Mouse (Mus musculus) midbrain, embryonic 11.5 days (tissue): ENCODE data around the gene Tbp. TPM values are rescaled to one million over a fixed set of nuclear protein-coding genes. Genes with fewer than 3 reads are reported as not detected.
"Not testable (repeated sequence)": the region's sequence is repeated elsewhere in the genome, so short reads cannot be mapped to it uniquely, and the experiment has no call there.

Experiments used
- ATAC-seq: fragments of 200-750 bp; cut with Nextera tagmentation; 2 replicates; pipeline ENCODE4 v1.8.0; 2017; ENCODE audit warnings: moderate TSS enrichment, moderate library complexity; ENCODE audit not compliant: low FRiP score
- DNase-seq: peaks from one replicate; pipeline ENCODE4 v3.0.0; 2015; ENCODE audit warnings: low spot score; ENCODE audit errors: missing footprints
- H3K27ac ChIP-seq: fragments of 300-500 bp; sonication (generic); 2 replicates; pipeline ENCODE4 v1.5.1; 2014; ENCODE audit warnings: low read depth, low read length
- H3K27me3 ChIP-seq: fragments of 300-500 bp; sonication (generic); 2 replicates; pipeline ENCODE4 v1.6.1; 2014; ENCODE audit warnings: mild to moderate bottlenecking, low read length, moderate library complexity, mixed read lengths; ENCODE audit not compliant: control insufficient read depth, insufficient read depth
- H3K36me3 ChIP-seq: fragments of 300-500 bp; sonication (generic); 2 replicates; pipeline ENCODE4 v1.6.1; 2014; ENCODE audit warnings: mild to moderate bottlenecking, low read length, moderate library complexity, mixed read lengths; ENCODE audit not compliant: control insufficient read depth, insufficient read depth
- H3K4me1 ChIP-seq: fragments of 300-500 bp; sonication (generic); 2 replicates; pipeline ENCODE4 v1.6.1; 2014; ENCODE audit warnings: low read length; ENCODE audit not compliant: control insufficient read depth, insufficient read depth
- H3K4me2 ChIP-seq: fragments of 300-500 bp; sonication (generic); 2 replicates; pipeline ENCODE4 v1.6.1; 2014; ENCODE audit warnings: mild to moderate bottlenecking, moderate library complexity
- H3K4me3 ChIP-seq: fragments of 300-500 bp; sonication (generic); 2 replicates; pipeline ENCODE4 v1.5.1; 2014; ENCODE audit warnings: low read depth, low read length
- H3K9ac ChIP-seq: fragments of 300-500 bp; sonication (generic); 2 replicates; pipeline ENCODE4 v1.6.1; 2014; ENCODE audit warnings: low read length
- H3K9me3 ChIP-seq: fragments of 300-500 bp; sonication (generic); 2 replicates; pipeline ENCODE4 v1.6.1; 2016; ENCODE audit warnings: low read length; ENCODE audit not compliant: control insufficient read depth
- WGBS: fragments of 180-500 bp; shearing (Covaris S2); extraction: QIAGEN DNeasy Blood & Tissue Kit; methylation state at CpG from one replicate; pipeline ENCODE4 v1.1.7; 2014; 5-methylcytosine and 5-hydroxymethylcytosine counted together
- polyA plus RNA-seq: library from polyadenylated mRNA; unstranded; fragments of >200 nt; fragmentation: Nextera tagmentation; extraction: Ambion mirVana; gene quantifications from 2 replicates; pipeline ENCODE4 v1.2.1, GENCODE M21; 2014

Tbp gene
- polyA plus RNA-seq, 1 experiment from 2014 or later, result 85.5 TPM

- H3K4me3 ChIP-seq, result no peak overlapping the region
- no peak overlapping the region for H3K27ac ChIP-seq
- no peak overlapping the region for H3K9ac ChIP-seq
- 86% methylated on average over 2 of the region's 2 CpGs for WGBS
- H3K36me3 ChIP-seq, result 0 out of 2 replicates have a peak, but pooled peaks cover 2% of the 10 kb centered on the region
- H3K27me3 ChIP-seq, result no peaks in the 10 kb centered on the region
- no peak overlapping the region for H3K4me2 ChIP-seq
- DNase-seq (no peak), ATAC-seq (no peak)
- peaks cover 5% of the 10 kb centered on the region; the same call in 1 of the 2 replicates for H3K4me1 ChIP-seq
- H3K9me3 ChIP-seq, result no peaks in the 10 kb centered on the region
These were observed 29.2 kb downstream of the Tbp start for GRCm38 (mm10) chr17:15528887-15529286.

GRCm38 (mm10) chr17:15530141-15530540, 30.5 kb downstream of the Tbp start:
- DNase-seq, result peak; percentile 85
- Histone ChIP-seq H3K4me2 (no peak overlapping the region), H3K27ac (no peak overlapping the region), H3K4me3 (no peak overlapping the region), H3K36me3 (no peaks in the 10 kb centered on the region), H3K9me3 (no peaks in the 10 kb centered on the region), H3K9ac (no peak overlapping the region), H3K27me3 (peaks cover 2% of the 10 kb centered on the region; the same call in 1 of the 2 replicates), H3K4me1 (peaks cover 5% of the 10 kb centered on the region; the same call in 1 of the 2 replicates)
- 4% methylated on average over 5 of the region's 5 CpGs for WGBS
- ATAC-seq, result no peak

- Histone ChIP-seq H3K9me3 (no peaks in the 10 kb centered on the region), H3K4me2 (no peak overlapping the region), H3K27me3 (peaks cover 9% of the 10 kb centered on the region), H3K4me1 (no peaks in the 10 kb centered on the region), H3K36me3 (no peaks in the 10 kb centered on the region), H3K9ac (no peak overlapping the region), H3K27ac (no peak overlapping the region), H3K4me3 (no peak overlapping the region)
- no peak for ATAC-seq
- WGBS, result 71% methylated on average over 11 of the region's 11 CpGs
- DNase-seq, result no peak
These were observed 35.6 kb downstream of the Tbp start for GRCm38 (mm10) chr17:15535162-15535800.

GRCm38 (mm10) chr17:15535943-15536342, 36.3 kb downstream of the Tbp start:
- Histone ChIP-seq H3K9ac (peak overlapping the region; percentile 67; the same call in 1 of the 2 replicates), H3K9me3 (no peaks in the 10 kb centered on the region), H3K4me2 (peak overlapping the region; percentile 86), H3K4me1 (no peaks in the 10 kb centered on the region), H3K27me3 (peaks cover 9% of the 10 kb centered on the region), H3K36me3 (no peaks in the 10 kb centered on the region), H3K27ac (no peak overlapping the region), H3K4me3 (peak overlapping the region; percentile 46)
- ATAC-seq (no peak), DNase-seq (peak; percentile 90)
- 17% methylated on average over 8 of the region's 8 CpGs for WGBS

DNA sequence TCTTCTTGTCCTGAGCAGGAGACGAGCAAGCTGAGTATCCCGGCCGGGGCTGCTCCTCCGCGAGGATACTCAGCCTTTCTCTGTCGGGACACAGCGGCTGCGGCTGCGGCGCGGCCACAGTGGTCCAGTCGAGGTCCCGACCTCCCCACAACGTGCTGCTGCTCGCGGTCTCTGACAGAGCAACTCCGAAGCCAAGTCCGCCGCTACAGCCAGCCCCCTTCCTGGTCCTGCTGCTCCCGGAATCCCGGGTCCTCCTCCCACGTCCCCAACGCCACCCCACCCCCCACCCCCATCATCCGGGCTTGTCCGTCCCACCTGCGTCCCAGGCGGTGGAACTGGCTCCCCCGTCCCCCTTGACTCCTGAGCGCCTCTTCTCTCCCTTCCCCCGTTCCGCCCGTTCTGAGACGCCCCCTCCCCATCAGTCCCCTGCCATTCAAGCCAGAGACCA, 36.8 kb downstream of the Tbp start:
- ATAC-seq (peak; percentile 85; the same call in 1 of the 2 replicates), DNase-seq (peak; percentile 91)
- peak overlapping the region; percentile 67 for H3K9ac ChIP-seq
- no peaks in the 10 kb centered on the region for H3K9me3 ChIP-seq
- peak overlapping the region; percentile 46 for H3K4me3 ChIP-seq
- H3K27me3 ChIP-seq, result peaks cover 9% of the 10 kb centered on the region
- H3K4me2 ChIP-seq, result peak overlapping the region; percentile 86
- H3K36me3 ChIP-seq, result no peaks in the 10 kb centered on the region
- H3K4me1 ChIP-seq, result no peaks in the 10 kb centered on the region
- WGBS, result 0% methylated on average over 27 of the region's 33 CpGs
- no peak overlapping the region for H3K27ac ChIP-seq

DNA sequence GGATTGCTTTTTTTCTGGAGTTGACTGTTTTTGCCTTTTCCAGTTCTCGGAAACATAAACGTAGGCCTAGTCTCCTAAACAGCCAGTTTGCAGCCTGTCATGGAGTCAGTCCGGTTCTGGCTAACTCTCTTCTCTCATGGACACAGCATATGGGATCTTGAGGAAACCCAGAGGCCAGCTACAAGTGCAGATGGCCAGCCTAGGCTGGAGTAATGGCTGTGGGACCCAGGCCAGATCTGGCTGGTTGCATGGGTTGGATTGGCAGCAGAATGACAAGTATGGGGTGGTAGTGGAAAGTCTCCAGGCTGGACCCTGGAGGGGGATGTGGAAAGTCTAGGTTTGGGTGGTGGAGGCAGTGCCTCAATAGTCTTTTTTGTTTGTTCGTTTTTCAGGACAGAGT, 40.6 kb downstream of the Tbp start:
- no peak overlapping the region for H3K4me3 ChIP-seq
- H3K9ac ChIP-seq, result no peak overlapping the region
- H3K36me3 ChIP-seq, result no peaks in the 10 kb centered on the region
- ATAC-seq, result no peak
- H3K27ac ChIP-seq, result no peak overlapping the region
- no peak overlapping the region for H3K4me2 ChIP-seq
- DNase-seq, result no peak
- WGBS, result 80% methylated on average over 4 of the region's 4 CpGs
- H3K9me3 ChIP-seq, result no peaks in the 10 kb centered on the region
- no peaks in the 10 kb centered on the region for H3K4me1 ChIP-seq
- peaks cover 5% of the 10 kb centered on the region for H3K27me3 ChIP-seq

DNA sequence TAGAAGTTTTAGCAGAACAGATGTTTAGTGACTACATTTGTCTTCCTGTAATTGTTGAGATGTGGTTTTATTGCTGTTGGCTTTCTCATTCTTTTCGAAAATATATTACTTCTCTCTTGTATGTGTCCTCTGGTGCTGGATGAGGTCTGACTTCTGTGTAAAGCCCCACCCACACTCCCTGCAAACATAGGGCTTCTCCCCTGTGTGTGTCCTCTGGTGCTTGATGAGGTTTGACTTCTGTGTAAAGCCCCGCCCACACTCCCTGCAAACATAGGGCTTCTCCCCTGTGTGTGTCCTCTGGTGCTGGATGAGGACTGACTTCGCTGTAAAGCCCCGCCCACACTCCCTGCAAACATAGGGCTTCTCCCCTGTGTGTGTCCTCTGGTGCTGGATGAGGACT, 44.2 kb downstream of the Tbp start:
- H3K4me1 ChIP-seq, H3K9me3 ChIP-seq, H3K9ac ChIP-seq, DNase-seq, H3K4me3 ChIP-seq, H3K36me3 ChIP-seq, H3K4me2 ChIP-seq, ATAC-seq, H3K27ac ChIP-seq, H3K27me3 ChIP-seq: not testable (repeated sequence)
- 57% methylated on average over 4 of the region's 4 CpGs for WGBS

DNA sequence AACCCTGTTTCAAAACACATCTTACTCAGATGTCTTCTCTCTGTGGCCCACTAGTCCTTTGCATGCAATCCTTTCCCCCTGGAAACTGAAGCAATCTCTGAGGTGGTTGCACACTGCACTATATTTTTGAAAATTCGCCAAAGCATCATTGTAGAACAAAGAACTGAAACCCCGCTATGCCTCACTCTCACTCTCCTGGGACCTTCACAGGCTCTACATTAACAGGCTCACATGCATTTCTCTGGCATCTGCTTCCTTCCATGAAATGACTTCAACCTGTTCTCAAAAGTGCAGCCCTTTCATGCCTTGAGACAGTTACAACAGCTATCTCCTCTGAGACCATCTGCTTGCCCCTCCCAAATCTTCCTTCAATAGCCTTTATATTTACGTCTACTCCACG, 46.8 kb downstream of the Tbp start:
- Histone ChIP-seq H3K9ac (no peak overlapping the region), H3K27ac (no peak overlapping the region), H3K27me3 (no peaks in the 10 kb centered on the region), H3K4me3 (no peak overlapping the region), H3K36me3 (no peaks in the 10 kb centered on the region), H3K9me3 (no peaks in the 10 kb centered on the region), H3K4me1 (no peaks in the 10 kb centered on the region), H3K4me2 (no peak overlapping the region)
- DNase-seq, result no peak
- no peak for ATAC-seq
- WGBS, result 79% methylated on average over 4 of the region's 4 CpGs

GRCm38 (mm10) chr17:15549713-15550112, 50.0 kb downstream of the Tbp start:
- no peak overlapping the region for H3K9ac ChIP-seq
- no peaks in the 10 kb centered on the region for H3K9me3 ChIP-seq
- no peaks in the 10 kb centered on the region for H3K36me3 ChIP-seq
- no peak overlapping the region for H3K27ac ChIP-seq
- H3K27me3 ChIP-seq, result no peaks in the 10 kb centered on the region
- no peak overlapping the region for H3K4me2 ChIP-seq
- ATAC-seq, result no peak
- DNase-seq, result no peak
- WGBS, result 35% methylated on average over 1 of the region's 1 CpGs
- H3K4me3 ChIP-seq, result no peak overlapping the region
- H3K4me1 ChIP-seq, result no peaks in the 10 kb centered on the region
